Mouse (Mus musculus): ENCODE data around the gene Rpl3. TPM values are rescaled to one million over a fixed set of nuclear protein-coding genes. Genes with fewer than 3 reads are reported as not detected.

The Rpl3 gene
- total RNA-seq, 1 experiment from 2014 or later, result 2,920 TPM

DNA sequence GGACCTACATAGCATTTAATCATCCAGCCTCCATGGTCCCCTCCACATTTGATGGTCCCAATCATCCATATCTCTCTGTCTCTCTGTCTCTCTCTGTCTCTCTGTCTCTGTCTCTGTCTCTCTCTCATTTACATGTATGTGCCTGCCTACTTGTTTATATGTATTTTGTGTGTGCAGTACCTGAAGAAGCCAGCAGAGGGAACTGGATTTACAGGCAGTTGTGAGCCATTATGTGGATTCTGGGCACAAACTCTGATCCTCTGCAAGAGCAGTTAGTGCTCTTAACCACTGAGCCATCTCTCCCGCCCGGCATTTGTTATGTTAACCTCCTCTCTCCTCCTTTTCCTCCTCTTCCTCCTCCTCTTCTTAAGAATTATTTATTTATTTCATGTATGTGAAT is 45.9 kb downstream of the Rpl3 start:
- ATAC-seq (replicated peaks; ENCODE audit: low read depth, poor library complexity, severe bottlenecking), result no peak

DNA sequence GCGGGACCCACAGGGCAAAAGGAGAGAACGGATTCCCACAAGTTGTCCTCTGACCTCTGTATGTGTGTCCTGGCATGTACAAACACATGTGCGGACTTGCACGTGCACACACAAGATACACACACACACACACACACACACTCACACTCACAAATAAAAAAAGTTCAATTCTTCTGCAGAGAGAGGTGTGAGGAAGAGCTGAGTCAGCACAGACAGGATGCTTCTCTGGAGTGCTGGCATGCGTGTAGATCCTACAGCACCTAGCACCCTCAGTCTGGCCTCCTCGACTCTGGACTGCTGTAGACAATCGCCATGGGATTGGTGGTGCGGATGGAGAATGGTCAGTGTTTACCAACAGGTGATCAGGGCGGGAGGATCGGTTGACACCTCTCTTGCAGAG is 47.4 kb downstream of the Rpl3 start:
- ATAC-seq (replicated peaks; ENCODE audit: low read depth, poor library complexity, severe bottlenecking), result no peak

DNA sequence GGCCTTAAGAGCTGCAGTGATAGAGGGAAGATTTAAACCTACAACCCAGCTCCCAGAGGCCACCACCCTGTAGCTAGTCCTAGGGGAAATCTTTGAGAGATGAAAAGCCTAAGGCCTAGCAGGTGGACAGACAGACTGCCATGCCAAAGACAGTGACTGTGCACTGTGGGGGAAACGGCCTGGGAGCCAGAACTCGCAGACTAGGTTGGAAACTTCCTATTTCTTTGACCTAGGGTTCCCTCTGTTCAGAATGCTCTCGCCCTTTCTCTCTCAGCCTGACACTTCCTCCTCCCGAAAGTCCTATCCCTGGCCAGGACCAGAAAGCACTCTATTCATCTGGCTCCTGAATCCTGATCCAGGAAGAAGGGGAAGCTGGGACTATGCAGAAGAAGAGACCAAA is 49.5 kb downstream of the Rpl3 start:
- 0 out of 2 replicates have a peak, but pooled peaks have one; percentile 39 for ATAC-seq (replicated peaks; ENCODE audit: low read depth, poor library complexity, severe bottlenecking)

DNA sequence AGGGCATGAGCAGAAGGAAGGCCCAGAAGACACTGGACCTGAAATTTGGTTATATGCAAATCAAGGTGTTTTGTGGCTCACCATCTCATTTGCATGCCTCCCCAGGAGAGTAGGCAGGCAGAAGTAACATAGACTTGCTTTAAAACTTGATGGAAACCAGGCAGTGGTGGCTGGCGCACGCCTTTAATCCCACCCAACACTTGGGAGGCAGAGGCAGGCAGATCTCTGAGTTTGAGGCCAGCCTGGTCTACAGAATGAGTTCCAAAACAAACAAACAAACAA is 53.6 kb downstream of the Rpl3 start:
- no peak for ATAC-seq (replicated peaks; ENCODE audit: low read depth, poor library complexity, severe bottlenecking)

DNA sequence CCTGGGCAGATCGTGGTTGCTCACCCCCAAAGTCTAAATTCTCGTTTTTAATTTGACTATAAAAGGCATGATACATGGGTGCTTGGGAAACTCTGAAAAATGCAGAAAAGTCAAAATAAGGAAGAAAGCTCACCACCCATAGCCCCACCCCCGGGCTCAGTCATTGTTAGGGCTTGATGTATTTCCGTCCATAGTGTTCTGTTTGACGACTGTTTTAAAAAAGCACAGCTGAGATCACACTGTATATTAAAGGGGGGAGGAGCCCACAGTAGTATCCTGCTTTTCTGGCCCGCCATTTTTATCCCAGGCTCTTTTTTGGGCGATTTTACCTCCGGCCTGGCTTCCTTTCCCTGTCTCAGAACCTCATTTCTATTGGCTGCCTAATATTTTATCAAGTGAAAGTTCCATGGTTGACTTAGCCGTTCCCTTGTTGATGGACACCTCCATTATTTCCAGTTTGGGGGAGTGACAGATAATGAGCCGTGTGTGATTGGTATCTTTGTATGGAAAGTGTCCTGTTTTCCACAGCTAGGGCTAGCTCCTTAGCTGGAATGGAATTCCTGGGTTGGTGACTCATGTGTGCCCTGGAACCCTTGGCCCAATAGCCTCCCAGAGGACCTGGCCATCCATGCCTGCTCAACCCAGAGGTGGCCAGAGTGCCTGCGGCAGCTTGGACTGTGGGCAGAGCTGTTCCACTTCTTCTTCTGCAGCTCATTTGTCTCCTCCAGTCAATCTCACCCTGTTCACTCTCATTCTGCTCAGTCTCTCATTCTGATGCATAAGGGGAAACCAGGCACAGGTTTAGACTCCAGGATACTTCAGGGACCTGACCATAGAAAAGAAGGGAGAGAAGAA is 54.2 kb downstream of the Rpl3 start:
- no peak for ATAC-seq (replicated peaks; ENCODE audit: low read depth, poor library complexity, severe bottlenecking)

DNA sequence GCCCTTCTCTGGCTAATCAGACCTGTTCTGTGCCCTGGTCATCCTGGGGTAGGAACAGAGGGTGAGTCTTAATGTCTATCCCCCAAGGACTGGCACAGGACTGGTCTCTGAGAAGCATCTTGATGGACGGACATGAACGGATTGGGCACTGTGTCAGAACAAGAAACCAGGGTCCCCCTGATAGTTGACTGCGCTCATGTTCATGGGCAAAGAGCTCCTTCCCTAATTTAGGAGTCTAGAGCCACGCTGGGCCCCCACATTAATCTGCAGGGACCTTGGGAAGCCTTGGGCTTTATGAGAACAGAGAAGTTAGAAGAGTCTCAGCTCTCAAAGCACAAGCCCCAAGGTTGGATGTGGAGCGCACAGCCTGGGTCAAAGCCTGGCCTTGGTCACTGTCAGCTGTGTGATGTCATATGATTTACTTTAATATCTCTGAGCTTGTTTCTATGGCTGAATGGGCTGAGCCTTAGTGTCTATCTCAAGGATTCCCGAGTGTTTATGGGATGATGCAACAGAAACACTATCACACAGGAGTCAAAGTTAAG is 56.3 kb downstream of the Rpl3 start:
- ATAC-seq (replicated peaks; ENCODE audit: low read depth, poor library complexity, severe bottlenecking), result no peak

DNA sequence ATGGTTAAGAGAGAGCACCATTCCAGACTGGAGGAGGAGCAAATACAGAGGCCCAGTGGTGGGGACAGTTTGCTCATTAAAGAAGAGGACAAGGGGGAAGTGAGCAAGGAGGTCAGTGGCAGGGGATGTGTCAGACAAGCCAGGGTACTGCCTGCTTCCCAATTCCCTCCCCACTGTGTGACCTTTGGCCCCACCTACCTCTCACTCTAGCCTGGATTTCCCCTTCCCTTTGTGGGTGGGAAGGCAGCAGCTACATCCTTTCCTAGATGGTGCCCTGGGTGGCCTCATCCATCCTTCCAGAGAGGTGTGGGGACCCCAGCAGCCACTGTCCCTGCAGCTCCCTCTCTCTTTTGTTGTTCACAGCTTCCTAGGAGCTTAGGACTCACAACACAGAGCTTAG is 56.8 kb downstream of the Rpl3 start:
- ATAC-seq (replicated peaks; ENCODE audit: low read depth, poor library complexity, severe bottlenecking), result 0 out of 2 replicates have a peak, but pooled peaks have one; percentile 11

DNA sequence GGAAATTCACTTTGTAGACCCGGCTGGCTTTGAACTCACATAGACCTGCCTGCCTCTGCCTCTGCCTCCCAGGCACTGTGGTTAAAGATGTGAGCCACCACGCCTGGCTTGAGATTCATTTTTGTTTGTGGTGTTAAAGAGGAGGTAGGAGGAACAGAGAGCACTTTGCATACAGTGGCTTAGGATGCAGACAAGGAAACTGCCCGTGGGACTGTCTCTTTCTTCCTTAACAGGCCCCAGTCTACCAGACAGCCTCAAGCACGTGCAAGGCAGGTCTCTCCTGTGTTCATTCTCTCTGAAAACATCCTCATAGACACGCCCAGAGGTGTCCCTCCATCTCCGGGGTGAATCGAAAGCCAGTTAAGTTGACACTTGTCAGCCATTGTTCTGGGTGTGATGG is 57.3 kb downstream of the Rpl3 start:
- no peak for ATAC-seq (replicated peaks; ENCODE audit: low read depth, poor library complexity, severe bottlenecking)

DNA sequence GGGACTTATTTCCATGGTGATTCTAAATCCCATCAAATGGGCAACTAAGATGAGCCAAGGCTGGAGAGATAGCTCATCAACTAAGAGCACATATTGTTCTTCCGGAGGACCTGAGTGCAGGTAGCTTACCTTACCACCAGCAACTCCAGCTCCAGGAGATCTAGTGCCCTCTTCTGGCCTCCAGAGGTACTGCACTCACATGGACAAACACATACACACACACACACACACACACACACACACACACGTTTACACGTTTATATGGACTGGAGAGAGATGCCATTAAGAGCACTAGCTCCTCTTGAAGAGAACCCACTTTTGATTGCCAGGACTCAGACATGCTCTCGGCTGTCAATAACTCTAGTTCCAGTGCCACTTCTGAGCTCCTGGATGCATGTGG is 60.5 kb downstream of the Rpl3 start:
- ATAC-seq (replicated peaks; ENCODE audit: low read depth, poor library complexity, severe bottlenecking), result no peak

DNA sequence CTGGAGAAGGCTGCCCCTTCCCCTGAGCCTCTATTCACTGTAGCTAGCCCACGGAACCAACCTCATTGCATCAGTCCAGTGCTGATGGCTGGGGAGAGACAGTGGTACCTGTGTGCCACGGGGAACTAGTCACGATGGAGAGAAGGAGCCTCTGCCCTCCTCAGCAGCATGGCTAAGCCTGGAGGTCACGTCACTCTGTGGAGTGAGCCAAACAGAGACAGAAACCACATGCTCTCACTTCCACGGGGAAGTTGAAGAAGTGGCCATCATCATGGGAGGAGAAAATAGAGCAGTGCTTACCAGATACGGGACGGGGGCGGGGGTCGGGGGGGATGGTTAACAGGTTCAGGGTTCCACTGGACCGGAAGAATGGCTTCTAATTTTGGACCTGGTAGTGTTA is 61.3 kb downstream of the Rpl3 start:
- 0 out of 2 replicates have a peak, but pooled peaks have one; percentile 42 for ATAC-seq (replicated peaks; ENCODE audit: low read depth, poor library complexity, severe bottlenecking)

DNA sequence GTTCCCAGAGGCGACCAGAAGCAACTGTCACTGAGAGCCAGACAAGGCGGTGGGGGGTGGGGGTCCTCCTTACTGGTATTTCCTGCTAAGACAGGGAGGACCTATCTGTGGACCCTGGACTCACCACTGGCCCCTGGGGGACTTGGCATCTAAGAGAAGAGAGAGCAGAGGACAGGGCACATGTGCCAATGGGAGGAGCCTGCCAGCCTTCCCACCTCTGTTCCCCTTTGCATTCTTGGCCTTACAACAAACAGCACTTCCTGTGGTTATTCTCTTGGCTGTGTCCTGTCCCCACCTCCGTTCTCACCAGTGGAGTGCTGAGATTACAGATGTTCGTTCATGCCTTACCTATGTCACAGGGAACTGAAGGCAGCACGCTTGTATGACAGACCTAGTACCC is 62.8 kb downstream of the Rpl3 start:
- ATAC-seq (replicated peaks; ENCODE audit: low read depth, poor library complexity, severe bottlenecking), result 0 out of 2 replicates have a peak, but pooled peaks have one; percentile 42

Other genes starting within 250 kb of the Rpl3 start
- gene Apobec3, start 200.2 kb downstream of the Rpl3 start, total RNA-seq (2017), result 188 and 214 TPM in 2 replicates
- gene Cbx7, start 120.7 kb downstream of the Rpl3 start, total RNA-seq (2017), result 3.4 and 5.5 TPM in 2 replicates
- gene Pdgfb, start 76.9 kb downstream of the Rpl3 start, total RNA-seq (2017), result 0.10 and 0.82 TPM in 2 replicates
- 4.8 and 6.1 TPM in 2 replicates for gene Syngr1, start 534 bp downstream of the Rpl3 start, total RNA-seq (2017)
- gene Tab1, start 41.3 kb upstream of the Rpl3 start, total RNA-seq (2017), result 10.6 and 19.9 TPM in 2 replicates
- not detected in 2 replicates for gene Mgat3, start 81.9 kb upstream of the Rpl3 start, total RNA-seq (2017)
- 20.5 and 25.1 TPM in 2 replicates for gene Mief1, start 142.2 kb upstream of the Rpl3 start, total RNA-seq (2017)
- not detected in 2 replicates for gene AC140267.1, start 144.0 kb upstream of the Rpl3 start, total RNA-seq (2017)
- 363 and 374 TPM in 2 replicates for gene Atf4, start 163.3 kb upstream of the Rpl3 start, total RNA-seq (2017)
- gene Rps19bp1, start 172.4 kb upstream of the Rpl3 start, total RNA-seq (2017), result 19.2 and 24.3 TPM in 2 replicates
- not detected in 2 replicates for gene Cacna1i, start 195.4 kb upstream of the Rpl3 start, total RNA-seq (2017)

Data from common myeloid progenitor, adult 5-6 weeks (primary cell).